Mouse (Mus musculus): ENCODE measurements around the gene Gtf2f2. TPM values are rescaled to one million over a fixed set of nuclear protein-coding genes. Genes with fewer than 3 reads are reported as not detected.
"Not testable (repeated sequence)": the region's sequence is repeated elsewhere in the genome, so short reads cannot be mapped to it uniquely, and the experiment has no call there.

The Gtf2f2 gene
- polyA plus RNA-seq, 1 experiment, result not detected

DNA sequence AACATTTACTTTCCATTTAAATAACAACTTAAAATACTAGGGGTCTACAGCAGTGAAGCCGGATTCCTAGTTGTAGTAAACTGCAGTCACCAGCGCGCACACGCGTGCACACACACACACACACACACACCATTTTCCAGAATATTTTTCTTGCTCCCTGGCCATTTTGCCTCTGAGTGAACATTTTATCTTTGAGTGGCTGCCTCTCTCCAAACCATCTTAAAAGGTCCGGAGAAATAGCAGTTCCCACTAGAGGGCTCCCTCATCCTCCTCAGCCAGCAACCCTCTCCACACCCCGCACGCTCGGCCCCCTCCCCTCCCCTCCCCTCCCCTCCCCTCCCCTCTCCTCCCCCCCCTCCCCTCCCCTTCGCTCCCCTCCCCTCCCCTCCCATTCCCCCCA, 140.0 kb downstream of the Gtf2f2 start:
- WGBS, result 15% methylated on average over 9 of the region's 10 CpGs
- Histone ChIP-seq H3K4me1 (ENCODE audit: control insufficient read depth, insufficient read depth, low read length) (peaks cover 13% of the 10 kb centered on the region), H3K4me3 (ENCODE audit: insufficient read depth, low read depth, low read length) (no peak overlapping the region), H3K27ac (ENCODE audit: insufficient read depth, low read depth, low read length) (no peak overlapping the region)
- TF ChIP-seq CTCF (IDR thresholded peaks at IDR 0.05; ENCODE audit: insufficient read depth, low read depth, low read length) (0 out of 2 replicates have a peak, but pooled peaks have one; percentile 16), POLR2A (IDR thresholded peaks at IDR 0.05; ENCODE audit: insufficient read depth, low read depth, low read length) (no peak)

DNA sequence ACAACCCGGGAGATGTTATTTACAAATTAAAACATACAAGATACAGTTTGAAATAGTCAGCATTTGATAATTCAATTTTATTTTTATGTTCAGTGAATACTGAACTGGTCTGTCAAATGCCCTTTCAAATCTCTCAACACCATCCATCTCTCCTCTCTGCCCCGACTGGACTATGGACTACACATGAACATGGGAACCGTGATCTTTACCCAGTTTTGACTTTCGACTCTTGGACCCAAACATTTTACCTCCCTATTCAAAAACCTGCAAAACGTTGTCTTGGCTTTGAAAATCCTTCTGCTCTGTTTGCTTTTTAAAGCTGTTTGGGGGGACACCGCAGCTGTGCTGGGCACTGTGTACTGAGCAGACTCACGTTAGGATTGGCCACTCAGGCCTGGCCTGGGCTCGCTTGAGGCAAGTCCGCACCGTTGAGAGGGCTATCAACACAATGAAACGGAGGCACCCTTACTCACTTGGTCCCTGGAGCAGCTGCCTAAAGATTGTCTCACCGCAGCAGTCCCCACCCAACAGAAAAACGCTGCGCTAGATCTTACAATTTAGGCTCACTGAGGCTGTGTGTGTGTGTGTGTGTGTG, 140.8 kb downstream of the Gtf2f2 start:
- Histone ChIP-seq H3K27ac (ENCODE audit: insufficient read depth, low read depth, low read length) (no peak overlapping the region), H3K4me3 (ENCODE audit: insufficient read depth, low read depth, low read length) (no peak overlapping the region), H3K4me1 (ENCODE audit: control insufficient read depth, insufficient read depth, low read length) (peaks cover 6% of the 10 kb centered on the region)
- WGBS, result 75% methylated on average over 14 of the region's 14 CpGs
- TF ChIP-seq CTCF (IDR thresholded peaks at IDR 0.05; ENCODE audit: insufficient read depth, low read depth, low read length) (no peak), POLR2A (IDR thresholded peaks at IDR 0.05; ENCODE audit: insufficient read depth, low read depth, low read length) (no peak)

DNA sequence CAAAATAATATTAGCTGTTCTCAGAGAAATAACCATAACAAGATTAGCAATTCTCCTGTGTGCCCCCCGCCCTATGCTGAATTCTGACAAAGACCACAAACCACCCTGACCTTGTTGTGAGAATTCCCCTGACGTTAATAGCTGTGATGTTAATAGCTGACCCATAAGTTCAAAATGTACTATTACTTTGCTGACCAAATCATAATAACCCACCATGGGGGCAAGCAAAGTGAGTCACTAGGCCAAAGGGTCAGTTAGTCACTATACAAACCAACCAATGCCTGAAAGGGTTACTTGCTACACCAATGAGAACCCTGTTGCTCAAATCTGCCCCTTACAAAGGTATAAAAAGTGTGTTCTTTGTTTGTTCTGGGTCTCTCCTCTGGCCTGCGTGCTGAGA, 142.6 kb downstream of the Gtf2f2 start:
- WGBS, result 91% methylated on average over 3 of the region's 3 CpGs
- H3K4me1 ChIP-seq (ENCODE audit: control insufficient read depth, insufficient read depth, low read length); H3K4me3 ChIP-seq (ENCODE audit: insufficient read depth, low read depth, low read length); H3K27ac ChIP-seq (ENCODE audit: insufficient read depth, low read depth, low read length): not testable (repeated sequence)

DNA sequence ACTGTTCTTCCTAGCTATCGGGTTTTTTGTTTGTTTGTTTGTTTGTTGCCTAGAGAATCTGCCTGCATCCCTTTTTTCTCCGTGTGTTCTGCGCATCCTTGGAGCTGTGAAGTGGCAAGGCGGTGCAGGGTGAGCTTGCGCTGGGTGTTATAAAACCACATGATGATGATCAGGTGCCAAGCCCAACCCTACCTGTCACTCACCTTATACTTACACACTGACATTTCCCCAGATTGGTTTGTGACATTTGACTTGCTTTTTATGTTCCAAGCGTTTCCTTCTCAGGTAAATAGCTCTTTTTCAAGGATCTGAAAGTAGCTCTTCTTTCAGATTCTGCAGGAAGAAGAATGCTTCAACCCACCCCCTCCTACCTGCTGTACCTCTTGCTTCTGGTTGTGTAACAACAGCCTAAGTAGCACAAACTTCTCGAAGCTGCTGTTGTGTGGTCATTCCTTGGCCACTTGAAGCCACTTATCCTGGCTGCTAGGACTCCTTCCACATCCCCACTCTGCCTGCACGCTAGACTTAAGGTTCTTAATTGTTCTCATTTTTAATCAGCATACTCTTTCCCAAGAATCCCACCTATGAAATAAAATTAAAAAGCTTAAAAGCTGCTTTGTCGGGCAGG, 143.8 kb downstream of the Gtf2f2 start:
- H3K4me1 ChIP-seq (ENCODE audit: control insufficient read depth, insufficient read depth, low read length), result peaks cover 6% of the 10 kb centered on the region; the same call in 1 of the 2 replicates
- no peak overlapping the region for H3K4me3 ChIP-seq (ENCODE audit: insufficient read depth, low read depth, low read length)
- TF ChIP-seq POLR2A (IDR thresholded peaks at IDR 0.05; ENCODE audit: insufficient read depth, low read depth, low read length) (no peak), CTCF (IDR thresholded peaks at IDR 0.05; ENCODE audit: insufficient read depth, low read depth, low read length) (no peak)
- H3K27ac ChIP-seq (ENCODE audit: insufficient read depth, low read depth, low read length), result no peak overlapping the region
- 84% methylated on average over 9 of the region's 9 CpGs for WGBS

DNA sequence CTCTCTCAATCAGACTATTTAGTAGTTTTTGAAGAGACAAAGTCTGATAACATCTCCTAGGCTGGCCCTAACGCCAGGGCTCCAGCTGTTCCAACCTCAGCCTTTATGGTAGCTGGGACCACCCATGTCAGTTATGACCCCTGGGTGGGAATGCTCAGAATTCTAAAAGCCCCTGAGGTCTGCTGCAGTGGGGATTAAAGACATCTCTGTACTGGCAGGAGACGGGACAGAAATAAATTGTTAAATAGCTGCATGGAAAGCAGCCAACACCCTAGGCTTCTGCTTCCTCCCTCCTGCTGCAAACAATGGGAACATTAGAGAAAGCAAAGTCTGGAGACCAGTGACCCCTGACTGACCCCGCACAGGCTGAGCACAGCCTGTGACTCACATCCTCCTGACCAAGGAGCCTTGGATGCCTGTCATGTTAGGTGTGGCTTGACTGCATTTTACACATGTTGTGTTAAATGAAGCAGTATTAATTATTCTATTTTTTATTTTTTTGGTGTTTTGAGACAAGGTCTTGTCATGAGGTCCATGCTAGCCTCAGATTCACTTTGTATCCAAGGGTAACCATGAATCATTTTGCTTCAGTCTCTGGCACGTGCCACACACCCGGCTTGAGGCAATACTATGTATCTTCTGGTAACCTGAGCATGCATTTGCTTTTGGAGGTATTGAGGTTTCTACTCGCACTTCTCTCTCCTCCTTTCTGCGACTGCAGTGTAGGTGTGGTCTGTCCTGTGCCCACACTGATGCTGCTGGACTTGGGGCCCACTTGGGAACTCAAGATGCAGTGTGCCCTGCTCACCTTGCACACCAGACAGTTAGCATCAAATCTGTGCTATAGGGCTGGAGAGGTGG, 146.9 kb downstream of the Gtf2f2 start:
- WGBS, result 24% methylated on average over 7 of the region's 7 CpGs
- Histone ChIP-seq H3K4me1 (ENCODE audit: control insufficient read depth, insufficient read depth, low read length) (peaks cover 3% of the 10 kb centered on the region; the same call in 1 of the 2 replicates), H3K4me3 (ENCODE audit: insufficient read depth, low read depth, low read length) (no peak overlapping the region), H3K27ac (ENCODE audit: insufficient read depth, low read depth, low read length) (no peak overlapping the region)
- no peak for TF ChIP-seq POLR2A (IDR thresholded peaks at IDR 0.05; ENCODE audit: insufficient read depth, low read depth, low read length)
- TF ChIP-seq CTCF (IDR thresholded peaks at IDR 0.05; ENCODE audit: insufficient read depth, low read depth, low read length), result no peak

DNA sequence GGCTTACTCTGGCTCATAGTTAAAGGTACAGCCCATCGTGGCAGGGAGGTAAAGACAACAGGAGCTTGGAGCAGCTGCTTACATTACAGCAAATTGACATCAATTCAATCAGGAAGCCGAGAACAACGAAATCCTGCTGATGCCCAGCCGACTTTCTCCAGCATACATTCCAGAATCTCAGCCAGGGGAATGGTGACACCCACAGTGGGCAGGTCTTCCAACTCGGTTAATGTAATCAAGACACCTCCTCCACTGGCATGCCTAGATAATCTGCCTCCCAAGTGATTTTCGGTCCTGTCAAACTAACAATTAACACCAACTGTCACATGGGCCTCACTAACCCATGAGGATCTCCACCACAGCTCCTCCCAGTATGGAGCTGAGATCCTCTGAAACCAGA, 148.0 kb downstream of the Gtf2f2 start:
- Histone ChIP-seq H3K4me1 (ENCODE audit: control insufficient read depth, insufficient read depth, low read length) (peaks cover 3% of the 10 kb centered on the region; the same call in 1 of the 2 replicates), H3K4me3 (ENCODE audit: insufficient read depth, low read depth, low read length) (no peak overlapping the region), H3K27ac (ENCODE audit: insufficient read depth, low read depth, low read length) (no peak overlapping the region)
- 89% methylated on average over 6 of the region's 6 CpGs for WGBS
- TF ChIP-seq CTCF (IDR thresholded peaks at IDR 0.05; ENCODE audit: insufficient read depth, low read depth, low read length) (no peak), POLR2A (IDR thresholded peaks at IDR 0.05; ENCODE audit: insufficient read depth, low read depth, low read length) (no peak)

DNA sequence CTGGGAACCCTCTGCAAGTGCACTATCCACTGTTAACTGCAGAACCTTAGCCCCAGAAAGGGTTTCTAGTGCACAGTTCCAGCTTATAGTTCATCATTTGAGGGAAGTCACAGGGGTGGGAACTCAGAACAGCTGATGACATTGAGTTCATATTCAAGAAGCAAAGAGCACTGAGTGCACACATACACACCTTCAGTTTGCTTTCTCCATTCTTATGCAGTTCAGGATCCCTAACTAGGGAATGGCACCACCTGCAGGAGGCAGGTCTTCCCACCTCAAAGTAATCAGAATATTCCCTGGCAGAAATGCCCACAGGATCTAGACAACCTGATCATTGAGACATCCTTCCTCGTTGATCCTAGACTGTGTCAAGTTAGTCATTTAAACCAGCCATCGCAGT, 151.0 kb downstream of the Gtf2f2 start:
- Histone ChIP-seq H3K4me3 (ENCODE audit: insufficient read depth, low read depth, low read length) (no peak overlapping the region), H3K27ac (ENCODE audit: insufficient read depth, low read depth, low read length) (no peak overlapping the region), H3K4me1 (ENCODE audit: control insufficient read depth, insufficient read depth, low read length) (peaks cover 7% of the 10 kb centered on the region)
- no peak for TF ChIP-seq POLR2A (IDR thresholded peaks at IDR 0.05; ENCODE audit: insufficient read depth, low read depth, low read length)
- no peak for TF ChIP-seq CTCF (IDR thresholded peaks at IDR 0.05; ENCODE audit: insufficient read depth, low read depth, low read length)
- WGBS, result 77% methylated on average over 2 of the region's 2 CpGs

DNA sequence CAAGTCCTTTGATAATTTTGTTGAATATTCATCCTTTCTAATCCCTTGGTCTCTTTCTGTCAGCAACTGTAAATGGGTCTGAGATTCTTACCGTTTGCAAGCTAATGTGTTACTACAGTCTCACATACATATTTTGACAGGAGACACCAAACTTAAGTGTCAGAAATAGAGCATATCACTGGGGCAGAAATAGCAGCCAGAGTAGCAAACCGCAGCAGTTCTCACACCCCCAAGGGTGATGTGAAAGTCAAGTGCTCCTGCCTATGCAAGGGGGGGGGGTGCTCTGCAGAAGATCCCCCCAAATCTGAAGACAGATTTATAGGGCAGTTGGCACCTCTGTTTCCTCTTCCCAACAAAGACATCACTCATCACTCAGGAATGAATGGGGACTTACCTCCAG, 152.5 kb downstream of the Gtf2f2 start:
- 39% methylated on average over 2 of the region's 2 CpGs for WGBS
- Histone ChIP-seq H3K4me3 (ENCODE audit: insufficient read depth, low read depth, low read length) (no peak overlapping the region), H3K27ac (ENCODE audit: insufficient read depth, low read depth, low read length) (no peak overlapping the region), H3K4me1 (ENCODE audit: control insufficient read depth, insufficient read depth, low read length) (peaks cover 4% of the 10 kb centered on the region; the same call in 1 of the 2 replicates)
- TF ChIP-seq POLR2A (IDR thresholded peaks at IDR 0.05; ENCODE audit: insufficient read depth, low read depth, low read length), result no peak
- TF ChIP-seq CTCF (IDR thresholded peaks at IDR 0.05; ENCODE audit: insufficient read depth, low read depth, low read length), result no peak

All from olfactory bulb, adult 2 months (tissue).